Comparison of ENCODE assay signal across 29 mouse cellular contexts in genomic region chr4:70516289-70516688, GRCm38 (mm10).
"Had no signal": no experiment of that assay in that cellular context is flagged by ENCODE, and none has a peak within 500 bp of the region (broad histone marks: within the 10 kb centered on the region; RNA-seq: fewer than 3 reads in every experiment).

No protein-coding gene starts in this region.

- DNase-seq: heart, postnatal 10 days; heart, postnatal 14 days; heart, postnatal 36 days; heart, postnatal 4 days; kidney, adult 11 months; kidney, adult 18-20 months; kidney, adult 2 months; kidney, adult 8-10 months; kidney, adult 9 months; kidney, postnatal 10 days; kidney, postnatal 14 days; kidney, postnatal 25 days; kidney, postnatal 36 days; kidney, postnatal 4 days; layer of hippocampus, postnatal 36 days had no signal

- H3K27ac ChIP-seq: heart, embryonic 10.5 days; heart, embryonic 13.5 days; heart, embryonic 15.5 days; hindbrain, embryonic 10.5 days; hindbrain, embryonic 12.5 days; hindbrain, embryonic 13.5 days; hindbrain, embryonic 14.5 days; hindbrain, embryonic 15.5 days; hindbrain, postnatal 0 days; intestine, embryonic 15.5 days; kidney, embryonic 15.5 days; kidney, postnatal 0 days; left cerebral cortex, adult 2 months had no signal

- H3K4me3 ChIP-seq: heart, embryonic 10.5 days; heart, embryonic 12.5 days; heart, embryonic 13.5 days; heart, embryonic 15.5 days; hindbrain, embryonic 10.5 days; hindbrain, embryonic 12.5 days; hindbrain, embryonic 13.5 days; hindbrain, embryonic 15.5 days; intestine, embryonic 15.5 days; kidney, embryonic 15.5 days; left cerebral cortex, adult 2 months had no signal
